Mouse (Mus musculus): ENCODE measurements around the gene Rftn2. TPM values are rescaled to one million over a fixed set of nuclear protein-coding genes. Genes with fewer than 3 reads are reported as not detected.
"Not testable (repeated sequence)": the region's sequence is repeated elsewhere in the genome, so short reads cannot be mapped to it uniquely, and the experiment has no call there.

Rftn2 gene
- polyA plus RNA-seq, 1 experiment, result 2.2 TPM

DNA sequence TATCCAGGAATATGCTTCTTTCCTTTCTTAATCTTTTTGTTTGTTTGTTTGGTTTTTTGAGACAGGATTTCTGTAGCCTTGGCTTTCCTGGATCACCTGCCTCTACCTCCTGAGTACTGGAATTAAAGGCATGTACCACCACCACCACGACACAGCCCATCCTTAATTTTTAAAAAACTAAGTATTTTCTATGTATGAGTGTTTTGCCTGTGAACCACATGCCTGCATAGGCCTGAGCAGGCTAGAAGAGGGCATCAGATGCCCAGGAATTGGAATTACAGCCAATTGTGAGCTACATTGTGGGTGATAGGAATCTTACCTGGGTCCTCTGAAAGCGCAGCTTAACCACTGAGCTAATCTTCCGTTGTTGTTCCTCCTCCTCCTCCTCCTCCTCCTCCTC is 92.3 kb downstream of the Rftn2 start:
- no peaks in the 10 kb centered on the region; the same call in 1 of the 2 replicates for H3K36me3 ChIP-seq (ENCODE audit: control insufficient read depth, insufficient read depth, low read length)
- TF ChIP-seq CTCF (conservative IDR thresholded peaks at IDR 0.05; ENCODE audit: insufficient read depth, insufficient read length, low read depth, low read length) (no peak), POLR2A (IDR thresholded peaks at IDR 0.05; ENCODE audit: low read depth, low read length) (no peak)
- H3K27me3 ChIP-seq (replicated peaks; ENCODE audit: control insufficient read depth, insufficient read depth, low read length), result no peaks in the 10 kb centered on the region
- H3K4me3 ChIP-seq (ENCODE audit: insufficient read depth, low read depth, low read length), result no peak overlapping the region
- WGBS, result 93% methylated on average over 3 of the region's 3 CpGs
- H3K27ac ChIP-seq (ENCODE audit: insufficient read depth, low read depth, low read length), result no peak overlapping the region
- peaks cover 9% of the 10 kb centered on the region for H3K4me1 ChIP-seq (ENCODE audit: control insufficient read depth, insufficient read depth, low read length)
- DNase-seq, result no peak

DNA sequence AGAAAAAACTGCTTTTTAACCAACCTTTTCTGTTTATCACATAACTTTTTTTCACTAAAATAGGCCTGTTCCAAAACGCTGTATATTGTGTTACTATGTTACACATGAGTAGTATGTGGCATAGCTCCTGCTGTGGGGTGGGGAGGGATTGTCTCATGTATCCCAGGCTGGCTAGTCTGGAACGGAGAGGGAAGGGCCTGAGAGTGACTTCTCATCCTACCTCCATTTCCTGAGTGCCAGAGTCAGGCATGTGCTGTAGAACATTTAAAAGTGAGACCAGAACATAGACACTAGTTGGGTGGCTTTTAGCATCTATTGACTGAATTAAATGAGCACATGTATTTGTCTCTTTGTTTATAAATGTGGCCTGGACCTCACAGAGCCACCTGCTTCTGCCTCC is 93.4 kb downstream of the Rftn2 start:
- no peak overlapping the region for H3K4me3 ChIP-seq (ENCODE audit: insufficient read depth, low read depth, low read length)
- H3K27me3 ChIP-seq (replicated peaks; ENCODE audit: control insufficient read depth, insufficient read depth, low read length), result no peaks in the 10 kb centered on the region
- 25% methylated on average over 2 of the region's 2 CpGs for WGBS
- no peak for TF ChIP-seq CTCF (conservative IDR thresholded peaks at IDR 0.05; ENCODE audit: insufficient read depth, insufficient read length, low read depth, low read length)
- no peak for TF ChIP-seq POLR2A (IDR thresholded peaks at IDR 0.05; ENCODE audit: low read depth, low read length)
- peaks cover 9% of the 10 kb centered on the region for H3K4me1 ChIP-seq (ENCODE audit: control insufficient read depth, insufficient read depth, low read length)
- no peak overlapping the region for H3K27ac ChIP-seq (ENCODE audit: insufficient read depth, low read depth, low read length)
- no peaks in the 10 kb centered on the region; the same call in 1 of the 2 replicates for H3K36me3 ChIP-seq (ENCODE audit: control insufficient read depth, insufficient read depth, low read length)
- no peak for DNase-seq

DNA sequence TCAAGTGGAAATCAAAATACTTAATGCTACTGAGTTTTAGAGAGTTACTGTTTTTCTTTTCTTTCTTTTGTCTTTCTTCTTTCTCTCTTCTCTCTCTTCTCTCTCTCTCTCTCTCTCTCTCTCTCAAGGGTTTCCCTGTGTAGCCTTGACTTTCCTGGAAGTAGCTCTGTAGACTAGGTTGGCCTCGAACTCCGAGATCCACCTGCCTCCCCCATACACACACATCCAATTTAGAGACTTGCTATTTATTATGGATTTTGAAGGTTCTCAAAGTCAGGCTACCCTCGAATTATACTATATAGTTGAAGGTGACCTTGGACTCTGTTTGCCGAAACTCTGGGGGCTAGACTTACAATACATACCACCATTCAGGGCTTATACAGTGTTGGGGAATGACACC is 94.3 kb downstream of the Rftn2 start:
- Histone ChIP-seq H3K4me3 (ENCODE audit: insufficient read depth, low read depth, low read length) (peak overlapping the region; percentile 34; the same call in 1 of the 2 replicates), H3K36me3 (ENCODE audit: control insufficient read depth, insufficient read depth, low read length) (no peaks in the 10 kb centered on the region), H3K27ac (ENCODE audit: insufficient read depth, low read depth, low read length) (peak overlapping the region; percentile 30; the same call in 1 of the 2 replicates), H3K27me3 (replicated peaks; ENCODE audit: control insufficient read depth, insufficient read depth, low read length) (no peaks in the 10 kb centered on the region), H3K4me1 (ENCODE audit: control insufficient read depth, insufficient read depth, low read length) (peaks cover 9% of the 10 kb centered on the region)
- DNase-seq, result no peak
- no peak for TF ChIP-seq CTCF (conservative IDR thresholded peaks at IDR 0.05; ENCODE audit: insufficient read depth, insufficient read length, low read depth, low read length)
- TF ChIP-seq POLR2A (IDR thresholded peaks at IDR 0.05; ENCODE audit: low read depth, low read length), result no peak
- WGBS, result 25% methylated on average over 4 of the region's 4 CpGs

DNA sequence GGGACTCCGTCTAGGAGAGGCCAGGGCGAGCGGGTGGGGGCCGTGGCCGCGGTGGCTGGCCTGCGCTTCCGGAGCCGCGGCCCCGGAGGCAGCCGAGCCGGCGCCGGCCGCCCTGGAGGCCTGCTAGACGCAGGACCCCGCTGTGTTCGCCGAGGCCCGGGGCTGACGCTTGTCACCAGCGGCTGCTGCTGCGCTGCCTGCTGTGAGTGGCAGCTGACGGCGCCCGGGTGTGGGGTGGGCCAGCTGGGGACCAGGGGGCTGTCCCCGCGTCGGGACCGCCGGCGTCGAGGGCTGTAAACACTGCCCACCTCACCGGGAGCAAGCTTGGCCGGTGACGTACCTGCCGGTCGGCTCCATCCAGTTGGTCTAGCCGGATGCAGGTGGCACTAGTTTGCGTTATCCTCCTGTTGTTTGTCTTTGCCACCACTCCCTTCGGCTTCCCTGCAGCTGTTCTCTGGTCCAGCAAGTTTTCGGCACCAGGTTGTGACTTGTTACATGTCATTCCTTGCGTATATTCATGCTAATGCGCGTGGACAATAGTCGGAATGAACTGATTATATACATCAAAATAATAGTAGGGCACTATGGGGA is 95.1 kb downstream of the Rftn2 start:
- WGBS, result under 1% methylated on average over 45 of the region's 47 CpGs
- Histone ChIP-seq H3K4me3 (ENCODE audit: insufficient read depth, low read depth, low read length) (peak overlapping the region; percentile 99), H3K27ac (ENCODE audit: insufficient read depth, low read depth, low read length) (peak overlapping the region; percentile 94), H3K36me3 (ENCODE audit: control insufficient read depth, insufficient read depth, low read length) (no peaks in the 10 kb centered on the region), H3K4me1 (ENCODE audit: control insufficient read depth, insufficient read depth, low read length) (peaks cover 9% of the 10 kb centered on the region), H3K27me3 (replicated peaks; ENCODE audit: control insufficient read depth, insufficient read depth, low read length) (no peaks in the 10 kb centered on the region)
- peak; percentile 61 for DNase-seq
- TF ChIP-seq POLR2A (IDR thresholded peaks at IDR 0.05; ENCODE audit: low read depth, low read length) (no peak), CTCF (conservative IDR thresholded peaks at IDR 0.05; ENCODE audit: insufficient read depth, insufficient read length, low read depth, low read length) (no peak)

DNA sequence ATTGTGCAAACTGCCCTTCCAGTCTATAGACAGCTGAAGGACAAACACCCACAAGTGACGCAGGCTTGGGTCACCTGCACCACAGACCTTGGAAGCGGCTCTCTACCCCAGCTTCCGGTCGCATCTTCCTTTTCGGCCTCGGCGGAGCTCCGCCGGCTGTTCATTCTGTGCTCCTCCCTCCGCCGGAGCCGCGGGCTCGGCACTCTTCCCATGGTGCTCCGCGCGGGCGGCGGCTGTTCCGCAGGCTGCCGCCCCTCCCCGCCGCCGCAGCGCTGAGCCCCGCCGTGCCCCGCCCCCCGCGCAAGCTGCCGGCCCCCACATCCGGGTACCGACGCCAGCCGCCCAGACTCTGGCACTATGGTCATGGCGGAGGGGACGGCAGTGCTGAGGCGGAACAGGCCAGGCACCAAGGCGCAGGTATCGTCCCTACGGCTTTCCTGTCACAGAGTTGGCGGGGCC is 95.6 kb downstream of the Rftn2 start, which contains the start of gene Mob4:
Mob4 (plus strand) TSS at position 289 of the 459 bp plus-strand sequence.
- Histone ChIP-seq H3K27ac (ENCODE audit: insufficient read depth, low read depth, low read length) (peak within 1 kb of the TSS; percentile 94), H3K27me3 (replicated peaks; ENCODE audit: control insufficient read depth, insufficient read depth, low read length) (no peaks in the 10 kb centered on the region), H3K4me3 (ENCODE audit: insufficient read depth, low read depth, low read length) (peak within 1 kb of the TSS; percentile 99), H3K4me1 (ENCODE audit: control insufficient read depth, insufficient read depth, low read length) (peaks cover 9% of the 10 kb centered on the region), H3K36me3 (ENCODE audit: control insufficient read depth, insufficient read depth, low read length) (no peaks in the 10 kb centered on the region)
- DNase-seq, result peak; percentile 96
- under 1% methylated on average over 41 of the region's 42 CpGs for WGBS
- TF ChIP-seq POLR2A (IDR thresholded peaks at IDR 0.05; ENCODE audit: low read depth, low read length) (peak; percentile 27), CTCF (conservative IDR thresholded peaks at IDR 0.05; ENCODE audit: insufficient read depth, insufficient read length, low read depth, low read length) (no peak)

DNA sequence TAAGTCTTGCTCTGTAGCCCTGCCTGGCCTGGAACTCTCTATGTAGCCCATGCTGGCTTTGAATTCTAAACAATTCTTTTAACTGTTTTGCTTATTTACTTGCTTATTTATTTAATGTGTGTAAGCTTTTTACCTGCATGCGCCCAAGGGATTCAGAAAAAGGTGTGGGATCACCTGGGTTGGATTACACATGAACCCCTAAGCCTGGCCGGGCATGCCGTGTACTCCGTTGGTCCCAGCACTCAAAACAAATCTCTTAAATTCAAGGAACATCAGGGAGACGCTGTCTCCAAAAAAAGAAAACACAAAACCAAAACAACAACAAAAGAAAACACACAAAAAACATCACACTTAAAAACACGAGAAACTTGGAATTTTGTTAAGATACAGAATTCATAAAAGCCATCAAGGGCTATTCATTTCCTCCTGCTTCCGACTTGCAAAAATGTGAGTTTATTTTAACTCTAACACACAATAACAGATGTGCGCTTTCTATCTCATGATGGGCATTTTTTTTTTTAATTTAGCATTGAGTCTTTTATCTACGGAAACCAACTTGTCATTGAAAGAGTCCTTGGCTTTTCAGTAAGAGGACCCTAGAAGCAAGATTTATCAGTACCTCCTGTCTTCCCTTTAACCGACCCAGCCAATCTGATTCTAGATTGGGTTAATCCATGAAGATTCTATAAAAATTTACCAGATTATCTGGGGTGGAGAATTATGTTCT is 96.2 kb downstream of the Rftn2 start:
- peak overlapping the region; percentile 66 for H3K27ac ChIP-seq (ENCODE audit: insufficient read depth, low read depth, low read length)
- 49% methylated on average over 10 of the region's 10 CpGs for WGBS
- H3K27me3 ChIP-seq (replicated peaks; ENCODE audit: control insufficient read depth, insufficient read depth, low read length), result no peaks in the 10 kb centered on the region
- DNase-seq, result no peak
- no peaks in the 10 kb centered on the region for H3K36me3 ChIP-seq (ENCODE audit: control insufficient read depth, insufficient read depth, low read length)
- no peak for TF ChIP-seq CTCF (conservative IDR thresholded peaks at IDR 0.05; ENCODE audit: insufficient read depth, insufficient read length, low read depth, low read length)
- no peak for TF ChIP-seq POLR2A (IDR thresholded peaks at IDR 0.05; ENCODE audit: low read depth, low read length)
- peaks cover 9% of the 10 kb centered on the region for H3K4me1 ChIP-seq (ENCODE audit: control insufficient read depth, insufficient read depth, low read length)
- H3K4me3 ChIP-seq (ENCODE audit: insufficient read depth, low read depth, low read length), result peak overlapping the region; percentile 50

DNA sequence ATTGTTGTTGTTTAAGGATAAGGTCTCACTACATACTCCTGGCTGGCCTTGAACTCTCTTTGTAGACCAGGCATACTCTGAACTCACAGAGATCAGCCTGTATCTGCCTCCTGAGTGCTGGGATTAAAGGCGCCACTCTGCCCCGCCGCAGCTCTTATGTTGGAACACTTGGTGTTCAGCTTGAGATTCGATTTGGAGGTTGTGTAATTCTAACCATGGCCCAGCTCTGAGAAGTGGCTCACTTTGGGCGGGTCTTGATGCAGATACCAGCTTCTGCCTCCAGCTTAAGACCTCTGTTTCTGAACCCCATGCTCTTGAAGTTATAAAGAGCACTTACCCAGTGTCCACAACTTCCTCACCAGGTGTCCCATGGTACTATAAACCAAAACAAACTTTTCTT is 96.9 kb downstream of the Rftn2 start:
- Histone ChIP-seq H3K27ac (ENCODE audit: insufficient read depth, low read depth, low read length) (no peak overlapping the region), H3K4me3 (ENCODE audit: insufficient read depth, low read depth, low read length) (no peak overlapping the region), H3K27me3 (replicated peaks; ENCODE audit: control insufficient read depth, insufficient read depth, low read length) (no peaks in the 10 kb centered on the region), H3K36me3 (ENCODE audit: control insufficient read depth, insufficient read depth, low read length) (no peaks in the 10 kb centered on the region), H3K4me1 (ENCODE audit: control insufficient read depth, insufficient read depth, low read length) (peaks cover 9% of the 10 kb centered on the region)
- TF ChIP-seq POLR2A (IDR thresholded peaks at IDR 0.05; ENCODE audit: low read depth, low read length) (no peak), CTCF (conservative IDR thresholded peaks at IDR 0.05; ENCODE audit: insufficient read depth, insufficient read length, low read depth, low read length) (no peak)
- 93% methylated on average over 5 of the region's 5 CpGs for WGBS
- DNase-seq, result no peak

DNA sequence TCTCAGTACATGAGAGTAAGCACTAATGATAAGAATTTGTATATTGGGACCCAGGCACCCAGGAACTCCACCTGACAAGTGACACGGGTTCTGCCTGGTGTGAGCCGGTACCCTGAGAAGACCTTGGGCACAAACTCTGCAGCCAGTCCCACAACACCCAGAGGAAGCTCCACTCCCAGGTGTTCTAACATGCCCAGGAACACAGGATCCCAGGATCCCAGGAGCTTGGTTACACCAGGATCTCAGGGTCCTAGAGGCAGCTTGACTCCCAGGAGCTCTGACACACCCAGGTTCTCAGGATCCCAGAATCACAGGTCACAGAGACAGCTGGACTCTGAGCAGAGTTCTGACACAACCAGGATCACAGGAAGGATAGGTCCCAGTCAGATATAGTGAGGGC is 102.4 kb downstream of the Rftn2 start:
- not testable (repeated sequence) for H3K27me3 ChIP-seq (replicated peaks; ENCODE audit: control insufficient read depth, insufficient read depth, low read length); H3K4me1 ChIP-seq (ENCODE audit: control insufficient read depth, insufficient read depth, low read length); H3K4me3 ChIP-seq (ENCODE audit: insufficient read depth, low read depth, low read length); H3K27ac ChIP-seq (ENCODE audit: insufficient read depth, low read depth, low read length); H3K36me3 ChIP-seq (ENCODE audit: control insufficient read depth, insufficient read depth, low read length); DNase-seq
- 97% methylated on average over 2 of the region's 2 CpGs for WGBS
